Mouse (Mus musculus) liver, adult 2 months (tissue): ENCODE results near the gene Auts2. TPM values are rescaled to one million over a fixed set of nuclear protein-coding genes. Genes with fewer than 3 reads are reported as not detected.

Experiments used
- DNase-seq: peaks from one replicate; pipeline ENCODE4 v3.0.0-alpha.2; 2011; ENCODE audit warnings: low read depth, low spot score; ENCODE audit errors: extremely low read depth
- H3K27ac ChIP-seq: fragments of 200-500 bp; replicated peaks from 2 replicates; pipeline ENCODE4 v1.5.1; 2012; ENCODE audit warnings: low read depth, mild to moderate bottlenecking, control low read depth, inconsistent platforms, low read length; ENCODE audit not compliant: insufficient read depth
- H3K27me3 ChIP-seq: fragments of 200-500 bp; 2 replicates; pipeline ENCODE4 v1.6.1; 2012; ENCODE audit warnings: mild to moderate bottlenecking, moderate library complexity, low read length, inconsistent platforms; ENCODE audit not compliant: control insufficient read depth, insufficient read depth
- H3K36me3 ChIP-seq: fragments of 200-500 bp; 2 replicates; pipeline ENCODE4 v1.6.1; 2012; ENCODE audit warnings: low read length, inconsistent platforms; ENCODE audit not compliant: control insufficient read depth, insufficient read depth
- H3K4me1 ChIP-seq: fragments of 200-500 bp; 2 replicates; pipeline ENCODE4 v1.6.1; 2011; ENCODE audit warnings: low read length; ENCODE audit not compliant: control insufficient read depth, insufficient read depth
- H3K4me3 ChIP-seq: fragments of 200-500 bp; 2 replicates; pipeline ENCODE4 v1.5.1; 2011; ENCODE audit warnings: low read depth, mild to moderate bottlenecking, control low read depth, low read length, moderate library complexity; ENCODE audit not compliant: insufficient read depth
- H3K79me2 ChIP-seq: fragments of 200-500 bp; 2 replicates; pipeline ENCODE4 v1.6.1; 2012; ENCODE audit warnings: inconsistent platforms, mild to moderate bottlenecking, low read length, moderate library complexity; ENCODE audit not compliant: control insufficient read depth, insufficient read depth
- H3K9ac ChIP-seq: fragments of 200-500 bp; 2 replicates; pipeline ENCODE4 v1.6.1; 2012; ENCODE audit warnings: low read depth, mild to moderate bottlenecking, control low read depth, inconsistent platforms, low read length
- CTCF ChIP-seq: fragments of 200-500 bp; IDR thresholded peaks from 2 replicates; pipeline ENCODE4 v1.5.1; 2011; ENCODE audit warnings: low read depth, low read length, control low read depth
- POLR2A ChIP-seq: fragments of 200-500 bp; IDR thresholded peaks from 2 replicates; pipeline ENCODE4 v1.6.1; 2011; ENCODE audit warnings: low read length, control low read depth; ENCODE audit not compliant: insufficient read depth; ENCODE audit errors: extremely low read depth
- WGBS: fragments of 180-500 bp; shearing (Covaris S2); methylation state at CpG from one replicate; pipeline ENCODE4 v1.1.7; 2018; 5-methylcytosine and 5-hydroxymethylcytosine counted together
- polyA plus RNA-seq: library from polyadenylated mRNA; depleted of rRNA; stranded (reverse); fragments of >200 nt; gene quantifications from 2 replicates; pipeline ENCODE4 v1.2.3, GENCODE M21; 2012
- total RNA-seq: library from RNA; depleted of rRNA; stranded (reverse); fragments of >200 nt; gene quantifications from 2 replicates; pipeline ENCODE4 v1.2.3, GENCODE M21; 2014

The Auts2 gene
- total and polyA plus RNA-seq, 2 experiments: 0.37 to 0.51 TPM

GRCm38 (mm10) chr5:132375130-132375529, 168.0 kb downstream of the Auts2 start:
- Histone ChIP-seq H3K4me1 (no peaks in the 10 kb centered on the region), H3K9ac (no peak overlapping the region), H3K27me3 (no peaks in the 10 kb centered on the region; the same call in 1 of the 2 replicates), H3K79me2 (no peaks in the 10 kb centered on the region), H3K27ac (no peak overlapping the region), H3K36me3 (no peaks in the 10 kb centered on the region), H3K4me3 (no peak overlapping the region)
- WGBS: 94% methylated on average over 1 of the region's 1 CpGs
- no peak for DNase-seq
- TF ChIP-seq CTCF (no peak), POLR2A (no peak)

- Histone ChIP-seq H3K4me3 (no peak overlapping the region), H3K79me2 (no peaks in the 10 kb centered on the region), H3K4me1 (no peaks in the 10 kb centered on the region), H3K36me3 (no peaks in the 10 kb centered on the region), H3K27me3 (no peaks in the 10 kb centered on the region; the same call in 1 of the 2 replicates), H3K27ac (no peak overlapping the region), H3K9ac (no peak overlapping the region)
- DNase-seq: no peak
- 81% methylated on average over 4 of the region's 4 CpGs for WGBS
- TF ChIP-seq CTCF (no peak), POLR2A (no peak)
Measured at GRCm38 (mm10) chr5:132373471-132374075, 169.6 kb downstream of the Auts2 start.

GRCm38 (mm10) chr5:132372605-132373004, 170.5 kb downstream of the Auts2 start:
- Histone ChIP-seq H3K36me3 (no peaks in the 10 kb centered on the region), H3K27me3 (no peaks in the 10 kb centered on the region; the same call in 1 of the 2 replicates), H3K9ac (no peak overlapping the region), H3K4me3 (no peak overlapping the region), H3K79me2 (no peaks in the 10 kb centered on the region), H3K4me1 (no peaks in the 10 kb centered on the region), H3K27ac (no peak overlapping the region)
- no peak for TF ChIP-seq POLR2A
- TF ChIP-seq CTCF: no peak
- WGBS: 98% methylated on average over 2 of the region's 2 CpGs
- no peak for DNase-seq

- WGBS: 27% methylated on average over 7 of the region's 7 CpGs
- no peak overlapping the region for H3K27ac ChIP-seq
- no peaks in the 10 kb centered on the region; the same call in 1 of the 2 replicates for H3K27me3 ChIP-seq
- H3K4me1 ChIP-seq: no peaks in the 10 kb centered on the region
- H3K79me2 ChIP-seq: no peaks in the 10 kb centered on the region
- H3K9ac ChIP-seq: no peak overlapping the region
- no peaks in the 10 kb centered on the region for H3K36me3 ChIP-seq
- no peak for TF ChIP-seq CTCF
- TF ChIP-seq POLR2A: no peak
- DNase-seq: peak; percentile 18
- H3K4me3 ChIP-seq: no peak overlapping the region
Measured at GRCm38 (mm10) chr5:132368678-132369088, 174.5 kb downstream of the Auts2 start.

- no peak for TF ChIP-seq CTCF
- no peak overlapping the region for H3K27ac ChIP-seq
- H3K79me2 ChIP-seq: no peaks in the 10 kb centered on the region
- WGBS: 83% methylated on average over 1 of the region's 1 CpGs
- H3K36me3 ChIP-seq: no peaks in the 10 kb centered on the region
- no peak overlapping the region for H3K9ac ChIP-seq
- H3K4me1 ChIP-seq: no peaks in the 10 kb centered on the region
- DNase-seq: no peak
- no peak overlapping the region for H3K4me3 ChIP-seq
- H3K27me3 ChIP-seq: no peaks in the 10 kb centered on the region; the same call in 1 of the 2 replicates
Measured at GRCm38 (mm10) chr5:132361276-132361675, 181.9 kb downstream of the Auts2 start.

- H3K79me2 ChIP-seq: no peaks in the 10 kb centered on the region
- no peak overlapping the region for H3K9ac ChIP-seq
- TF ChIP-seq POLR2A (no peak), CTCF (no peak)
- DNase-seq: no peak
- H3K27me3 ChIP-seq: no peaks in the 10 kb centered on the region
- no peaks in the 10 kb centered on the region for H3K36me3 ChIP-seq
- H3K27ac ChIP-seq: no peak overlapping the region
- no peak overlapping the region for H3K4me3 ChIP-seq
- H3K4me1 ChIP-seq: no peaks in the 10 kb centered on the region
- 63% methylated on average over 5 of the region's 5 CpGs for WGBS
Measured at GRCm38 (mm10) chr5:132357726-132358125, 185.4 kb downstream of the Auts2 start.
